Mouse (Mus musculus) liver (tissue): ENCODE results near the gene Asna1.

Experiments used
- DNase-seq: peaks from one replicate; pipeline ENCODE4 v3.0.0-alpha.2; 2020; ENCODE audit warnings: mixed read lengths

Asna1 gene

GRCm38 (mm10) chr8:85034764-85035163 is 9.7 kb upstream of the Asna1 start:
- DNase-seq = peak; percentile 84

- DNase-seq = no peak
Observed at GRCm38 (mm10) chr8:85033867-85034266, 8.8 kb upstream of the Asna1 start.

GRCm38 (mm10) chr8:85032622-85033311 is 7.7 kb upstream of the Asna1 start:
- DNase-seq = no peak

GRCm38 (mm10) chr8:85029271-85029670 is 4.2 kb upstream of the Asna1 start:
- DNase-seq = no peak

GRCm38 (mm10) chr8:85027922-85028321 is 2.8 kb upstream of the Asna1 start:
- DNase-seq = no peak

GRCm38 (mm10) chr8:85027516-85027855 is 2.4 kb upstream of the Asna1 start:
- DNase-seq = peak; percentile 68

GRCm38 (mm10) chr8:85026670-85027515 is 1.8 kb upstream of the Asna1 start, which contains the start of gene Trir:
Gene Trir (plus strand): TSS chr8:85026823.
- peak; percentile 99 for DNase-seq

- DNase-seq = no peak
Observed at GRCm38 (mm10) chr8:85023846-85024245, 1.2 kb downstream of the Asna1 start.

- DNase-seq = no peak
Observed at GRCm38 (mm10) chr8:85021514-85022055, 3.5 kb downstream of the Asna1 start.

- DNase-seq = no peak
Observed at GRCm38 (mm10) chr8:85017209-85017608, 7.9 kb downstream of the Asna1 start.

GRCm38 (mm10) chr8:85016724-85017123 is 8.4 kb downstream of the Asna1 start:
- no peak for DNase-seq

- DNase-seq = no peak
Observed at GRCm38 (mm10) chr8:85014431-85014830, 10.7 kb downstream of the Asna1 start, which contains the start of gene Best2. Gene Best2 (minus strand): TSS chr8:85014531.

GRCm38 (mm10) chr8:85013230-85013840 is 11.7 kb downstream of the Asna1 start:
- peak; percentile 74 for DNase-seq

- DNase-seq = no peak
Observed at GRCm38 (mm10) chr8:85011242-85011641, 13.8 kb downstream of the Asna1 start.

- DNase-seq = peak; percentile 69
Observed at GRCm38 (mm10) chr8:85007686-85008085, 17.4 kb downstream of the Asna1 start.

GRCm38 (mm10) chr8:84997649-84998295 is 27.3 kb downstream of the Asna1 start:
- peak; percentile 91 for DNase-seq

- no peak for DNase-seq
Observed at GRCm38 (mm10) chr8:84996978-84997377, 28.1 kb downstream of the Asna1 start.

- DNase-seq = no peak
Observed at GRCm38 (mm10) chr8:84995680-84996079, 29.4 kb downstream of the Asna1 start.

- DNase-seq = no peak
Observed at GRCm38 (mm10) chr8:84994375-84994774, 30.7 kb downstream of the Asna1 start.

- DNase-seq = peak; percentile 85
Observed at GRCm38 (mm10) chr8:84990836-84991235, 34.2 kb downstream of the Asna1 start.

GRCm38 (mm10) chr8:84990349-84990748 is 34.7 kb downstream of the Asna1 start, which contains the start of gene Hook2:
Gene Hook2 (plus strand): TSS chr8:84990603.
- peak; percentile 99 for DNase-seq

- peak; percentile 96 for DNase-seq
Observed at GRCm38 (mm10) chr8:84989810-84990209, 35.3 kb downstream of the Asna1 start.

- DNase-seq = peak; percentile 70
Observed at GRCm38 (mm10) chr8:84989311-84989731, 35.8 kb downstream of the Asna1 start.
